Mouse (Mus musculus): ENCODE results near the gene Ikbip. TPM values are rescaled to one million over a fixed set of nuclear protein-coding genes. Genes with fewer than 3 reads are reported as not detected.

The Ikbip gene
- total RNA-seq (2021): 10 to 100 TPM; 15.4 to 16.4 TPM

DNA sequence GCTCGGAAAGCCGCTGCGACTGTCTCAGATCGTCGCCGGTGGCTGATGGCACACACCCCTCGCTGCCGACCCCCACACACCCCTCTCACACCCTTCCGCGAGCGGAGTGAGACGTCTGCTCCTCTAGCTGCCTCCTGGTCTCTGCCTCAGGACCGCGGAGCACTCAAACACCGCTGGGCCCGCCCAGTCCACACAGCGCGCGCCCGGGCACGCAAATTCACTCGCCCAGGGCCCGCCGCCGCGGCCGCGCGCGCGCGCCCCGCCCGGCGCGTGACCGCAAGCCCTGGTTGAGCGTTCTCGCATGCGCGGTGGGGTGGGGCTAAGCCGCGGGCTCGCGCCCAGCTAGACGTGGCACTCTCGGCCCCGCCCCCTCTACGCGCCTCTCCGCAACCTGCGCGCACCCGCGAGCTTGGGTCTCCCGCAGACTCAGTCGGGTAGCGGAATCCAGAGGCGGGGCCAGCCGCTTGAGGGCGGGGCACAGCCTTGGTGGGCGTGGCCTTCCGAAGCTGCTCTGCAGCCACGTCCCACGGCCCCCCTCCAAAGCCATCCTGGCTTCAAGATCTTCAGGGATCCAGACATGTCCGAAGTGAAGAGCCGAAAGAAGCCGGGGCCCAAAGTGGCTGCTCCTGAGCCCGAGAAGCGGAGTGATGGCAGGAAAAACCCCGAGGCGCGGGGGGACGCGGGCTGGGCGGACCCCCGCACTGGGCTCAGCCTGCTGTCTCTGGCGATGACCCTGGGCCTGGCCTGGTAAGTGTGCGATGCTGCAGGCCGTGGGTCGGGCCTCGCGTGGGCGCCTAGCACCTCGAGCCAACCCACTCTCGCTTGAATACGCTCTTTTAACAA is at the start of gene Ikbip, which contains the start of gene Apaf1:
TSS of gene Ikbip (plus strand) at position 391 of the 843 bp plus-strand sequence.
TSS of gene Apaf1 (minus strand) at position 221 of the 843 bp plus-strand sequence.
- peak; percentile 98 to 99 for DNase-seq (ENCODE audit: extremely low spot score in 1 of 2, low spot score in 1 of 2)

- peak; percentile 68 to 77 for DNase-seq (ENCODE audit: extremely low spot score in 1 of 2, low spot score in 1 of 2)
Observed at GRCm38 (mm10) chr10:91033942-91034341, 48.8 kb upstream of the Ikbip start.

DNA sequence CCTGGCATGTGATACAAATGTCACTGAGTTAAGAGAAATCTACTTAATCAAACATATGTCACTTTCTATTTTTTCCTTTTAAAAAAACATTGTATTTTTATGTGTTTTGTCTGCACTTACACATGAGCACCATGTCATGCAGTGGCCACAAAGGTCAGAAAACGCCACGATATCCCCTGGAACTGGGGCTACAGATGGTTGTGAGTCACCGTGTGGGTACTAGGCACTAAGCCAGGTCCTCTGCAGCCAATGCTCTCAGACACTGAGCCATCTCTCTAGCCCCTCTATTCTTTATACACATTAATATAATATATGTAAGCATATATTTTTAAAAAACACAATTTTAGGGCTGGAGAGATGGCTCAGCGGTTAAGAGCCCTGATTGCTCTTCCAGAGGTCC is 33.0 kb upstream of the Ikbip start:
- no peak for DNase-seq (ENCODE audit: extremely low spot score in 1 of 2, low spot score in 1 of 2)

- DNase-seq (ENCODE audit: extremely low spot score in 1 of 2, low spot score in 1 of 2): no peak
Observed at GRCm38 (mm10) chr10:91051156-91051555, 31.6 kb upstream of the Ikbip start.

- DNase-seq (ENCODE audit: extremely low spot score in 1 of 2, low spot score in 1 of 2): no peak
Observed at GRCm38 (mm10) chr10:91052734-91053133, 30.0 kb upstream of the Ikbip start.

- DNase-seq (ENCODE audit: extremely low spot score in 1 of 2, low spot score in 1 of 2): no peak
Observed at GRCm38 (mm10) chr10:91060742-91061141, 22.0 kb upstream of the Ikbip start.

- no peak for DNase-seq (ENCODE audit: extremely low spot score in 1 of 2, low spot score in 1 of 2)
Observed at GRCm38 (mm10) chr10:91062355-91062754, 20.4 kb upstream of the Ikbip start.

DNA sequence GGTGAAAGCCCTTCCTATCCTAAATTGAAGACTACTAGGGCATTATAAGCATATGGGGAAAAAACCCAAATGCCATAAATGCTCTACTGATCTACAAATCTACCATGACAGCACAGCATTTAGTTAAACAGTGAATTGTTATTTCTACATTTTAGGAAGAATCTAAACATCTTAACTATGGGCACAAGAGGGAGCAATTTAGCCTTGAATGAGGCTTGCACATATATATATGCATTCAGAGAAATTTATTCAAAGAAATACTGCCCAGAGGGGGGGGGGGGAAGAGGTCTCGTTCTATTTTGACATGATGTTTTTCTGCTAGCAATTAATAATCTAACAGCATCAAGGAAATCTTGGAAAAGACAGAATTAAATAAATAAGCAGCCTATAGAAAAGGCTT is 11.0 kb upstream of the Ikbip start:
- no peak for DNase-seq (ENCODE audit: extremely low spot score in 1 of 2, low spot score in 1 of 2)

GRCm38 (mm10) chr10:91073345-91073744 is 9.4 kb upstream of the Ikbip start:
- no peak for DNase-seq (ENCODE audit: extremely low spot score in 1 of 2, low spot score in 1 of 2)

GRCm38 (mm10) chr10:91076667-91077066 is 6.1 kb upstream of the Ikbip start:
- DNase-seq (ENCODE audit: extremely low spot score in 1 of 2, low spot score in 1 of 2): no peak

GRCm38 (mm10) chr10:91080540-91080939 is 2.2 kb upstream of the Ikbip start:
- DNase-seq (ENCODE audit: extremely low spot score in 1 of 2, low spot score in 1 of 2): no peak

DNA sequence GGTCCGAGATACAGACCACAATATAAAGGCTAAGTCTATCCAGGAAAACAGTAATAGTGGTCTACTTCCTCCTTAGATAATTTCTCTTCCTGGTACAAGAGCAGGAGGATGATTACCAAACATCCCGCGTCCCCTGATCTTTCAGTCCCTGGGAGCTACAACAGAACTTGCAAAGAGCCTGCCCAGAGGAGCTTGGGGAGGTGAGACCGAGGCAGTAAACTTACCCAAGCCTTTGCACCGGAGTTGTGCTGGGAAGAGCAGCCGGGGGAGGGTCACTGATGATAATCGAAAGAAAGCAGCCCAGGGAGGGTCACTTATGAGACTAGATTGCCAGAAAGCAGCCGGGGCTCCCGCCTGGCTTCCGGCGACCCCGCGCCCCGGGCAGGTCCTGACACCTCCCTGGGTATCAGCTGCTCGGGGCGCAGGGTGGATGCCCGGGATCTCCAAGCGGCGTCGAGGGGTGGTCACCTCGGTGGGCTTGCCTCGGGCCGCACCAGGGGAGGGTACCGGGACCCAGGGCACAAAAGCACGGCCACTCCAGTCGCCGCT is 707 bp upstream of the Ikbip start:
- no peak for DNase-seq (ENCODE audit: extremely low spot score in 1 of 2, low spot score in 1 of 2)

GRCm38 (mm10) chr10:91083393-91083927 is 720 bp downstream of the Ikbip start:
- no peak for DNase-seq (ENCODE audit: extremely low spot score in 1 of 2, low spot score in 1 of 2)

GRCm38 (mm10) chr10:91092812-91093211 is 10.1 kb downstream of the Ikbip start:
- no peak for DNase-seq (ENCODE audit: extremely low spot score in 1 of 2, low spot score in 1 of 2)

- DNase-seq (ENCODE audit: extremely low spot score in 1 of 2, low spot score in 1 of 2): no peak
Observed at GRCm38 (mm10) chr10:91094251-91095104, 11.7 kb downstream of the Ikbip start.

DNA sequence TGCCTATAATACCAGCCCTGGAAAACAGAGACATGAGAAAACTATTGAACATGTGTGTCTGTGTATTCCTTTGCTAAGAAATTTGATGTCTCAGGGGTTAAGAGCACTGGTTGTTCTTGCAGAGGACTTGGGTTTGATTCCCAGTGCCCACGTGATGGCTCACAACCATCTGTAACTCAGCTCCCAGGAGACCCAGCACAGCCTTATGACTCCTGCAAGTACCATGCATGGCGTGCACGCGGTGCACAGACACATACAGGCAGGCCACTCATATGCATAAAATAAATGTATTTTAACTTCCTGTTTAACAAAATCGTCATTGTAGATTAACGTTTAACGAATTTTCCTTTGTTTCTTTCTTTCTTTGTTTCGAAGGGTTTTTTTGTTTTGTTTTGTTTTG is 15.3 kb downstream of the Ikbip start:
- no peak for DNase-seq (ENCODE audit: extremely low spot score in 1 of 2, low spot score in 1 of 2)

DNA sequence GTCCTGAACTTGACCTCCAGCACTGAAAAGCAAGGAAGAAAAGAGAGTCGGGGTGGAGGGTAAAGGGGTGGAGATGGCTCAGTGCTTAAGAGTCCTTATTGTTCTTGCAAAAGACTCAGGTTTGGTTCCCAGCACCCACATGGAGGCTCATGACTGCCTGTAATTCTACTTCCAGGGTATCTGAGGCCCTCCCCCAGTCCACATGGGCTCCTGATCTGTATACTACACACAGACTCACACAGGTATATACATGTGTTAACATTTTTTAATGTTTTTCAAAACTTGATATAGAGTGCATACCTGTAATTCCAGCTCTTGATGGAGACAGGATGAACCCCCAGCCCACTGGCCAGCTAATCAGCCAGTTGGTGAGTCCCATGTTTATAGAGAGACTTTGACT is 17.4 kb downstream of the Ikbip start:
- no peak for DNase-seq (ENCODE audit: extremely low spot score in 1 of 2, low spot score in 1 of 2)

GRCm38 (mm10) chr10:91101936-91102335 is 19.2 kb downstream of the Ikbip start:
- no peak for DNase-seq (ENCODE audit: extremely low spot score in 1 of 2, low spot score in 1 of 2)

GRCm38 (mm10) chr10:91102799-91103590 is 20.3 kb downstream of the Ikbip start:
- no peak for DNase-seq (ENCODE audit: extremely low spot score in 1 of 2, low spot score in 1 of 2)

DNA sequence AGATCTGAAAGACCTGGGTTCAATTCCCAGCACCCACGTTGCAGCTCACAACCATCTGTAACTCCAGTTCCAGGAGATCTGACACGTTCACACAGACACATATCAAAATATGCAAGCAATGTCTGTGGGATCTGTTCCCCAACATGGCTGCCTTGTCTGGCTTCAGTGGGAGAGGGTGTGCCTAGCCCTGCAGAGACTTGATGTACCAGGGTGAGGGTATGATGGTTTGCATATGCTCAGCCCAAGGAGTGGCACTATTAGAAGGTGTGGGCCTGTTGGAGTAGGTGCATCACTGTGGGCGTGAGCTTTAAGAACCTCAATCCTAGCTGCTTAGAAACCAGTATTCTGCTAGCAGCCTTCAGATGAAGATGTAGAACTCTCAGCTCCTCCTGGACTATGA is 23.2 kb downstream of the Ikbip start:
- DNase-seq (ENCODE audit: extremely low spot score in 1 of 2, low spot score in 1 of 2): no peak
